Mouse (Mus musculus): ENCODE results near the gene Srebf2.

The Srebf2 gene

GRCm38 (mm10) chr15:82156298-82156697 lies 9.3 kb downstream of the Srebf2 start:
- no peak for DNase-seq (ENCODE audit: low spot score in 2 of 2)

DNA sequence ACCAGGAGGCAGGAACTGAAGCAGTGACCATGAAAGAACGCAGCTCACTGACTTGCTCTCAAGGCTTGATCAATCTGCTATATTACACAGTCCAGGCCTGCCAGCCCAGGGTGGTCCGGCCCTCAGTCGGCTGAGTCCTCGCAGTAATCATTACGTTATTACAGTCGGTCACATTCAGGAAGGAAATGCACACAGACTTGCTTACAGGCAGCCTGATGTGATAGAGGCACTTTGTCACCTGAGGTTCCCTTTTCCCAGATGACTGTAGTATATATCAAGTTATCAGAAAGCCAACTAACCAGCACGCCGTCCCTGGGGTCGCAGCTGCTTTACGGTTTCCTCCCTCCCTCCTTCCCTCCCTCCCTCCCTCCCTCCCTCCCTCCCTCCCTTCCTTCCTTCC lies 9.9 kb downstream of the Srebf2 start:
- no peak for DNase-seq (ENCODE audit: low spot score in 2 of 2)

GRCm38 (mm10) chr15:82158243-82159035 lies 11.5 kb downstream of the Srebf2 start:
- no peak for DNase-seq (ENCODE audit: low spot score in 2 of 2)

GRCm38 (mm10) chr15:82159471-82159870 lies 12.5 kb downstream of the Srebf2 start:
- no peak for DNase-seq (ENCODE audit: low spot score in 2 of 2)

GRCm38 (mm10) chr15:82160731-82161640 lies 14.0 kb downstream of the Srebf2 start:
- DNase-seq (ENCODE audit: low spot score in 2 of 2): no peak

GRCm38 (mm10) chr15:82161965-82162600 lies 15.1 kb downstream of the Srebf2 start:
- no peak for DNase-seq (ENCODE audit: low spot score in 2 of 2)

DNA sequence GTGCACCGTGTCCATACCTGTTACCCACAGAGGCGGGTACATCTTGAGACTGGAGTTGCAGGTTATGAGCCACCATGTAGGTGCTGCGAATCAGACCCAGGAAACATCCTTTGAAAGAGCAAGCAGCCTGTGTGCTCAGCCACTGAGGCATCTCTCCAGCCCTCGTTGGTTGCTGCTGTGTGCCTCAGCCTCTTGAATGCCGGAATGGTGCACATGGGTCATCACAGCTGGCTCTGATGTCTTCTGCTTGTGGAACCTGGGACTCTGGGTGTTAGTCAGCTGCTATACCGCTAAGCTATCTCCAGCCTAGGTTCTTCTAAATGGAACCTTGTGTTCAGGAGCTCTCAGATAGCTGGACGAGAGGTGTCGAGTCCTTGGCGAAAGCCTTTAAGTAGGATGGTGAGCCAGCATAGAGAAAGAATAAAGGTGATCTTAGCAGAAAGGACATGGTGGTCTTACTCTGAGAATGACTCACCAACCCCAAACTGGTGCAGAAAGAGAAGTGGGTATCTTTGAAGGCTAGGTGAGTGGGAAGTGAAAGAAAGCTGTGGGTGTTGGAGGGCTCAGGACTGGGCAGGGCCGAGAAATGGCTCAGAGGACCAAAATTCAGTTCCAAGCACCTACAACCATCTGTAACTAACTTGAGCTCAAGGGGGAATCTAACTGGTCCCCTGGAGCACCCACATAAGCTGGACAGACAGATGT lies 16.5 kb downstream of the Srebf2 start:
- no peak for DNase-seq (ENCODE audit: low spot score in 2 of 2)

- no peak for DNase-seq (ENCODE audit: low spot score in 2 of 2)
Measured at GRCm38 (mm10) chr15:82164061-82164399, 17.0 kb downstream of the Srebf2 start.

GRCm38 (mm10) chr15:82164496-82164895 lies 17.5 kb downstream of the Srebf2 start:
- no peak for DNase-seq (ENCODE audit: low spot score in 2 of 2)

- DNase-seq (ENCODE audit: low spot score in 2 of 2): peak in 1 of 2 experiments; percentile 83
Measured at GRCm38 (mm10) chr15:82165332-82166239, 18.6 kb downstream of the Srebf2 start.

GRCm38 (mm10) chr15:82166240-82167100 lies 19.5 kb downstream of the Srebf2 start:
- DNase-seq (ENCODE audit: low spot score in 2 of 2): no peak

- no peak for DNase-seq (ENCODE audit: low spot score in 2 of 2)
Measured at GRCm38 (mm10) chr15:82167201-82168168, 20.5 kb downstream of the Srebf2 start.

GRCm38 (mm10) chr15:82169671-82170070 lies 22.7 kb downstream of the Srebf2 start:
- DNase-seq (ENCODE audit: low spot score in 2 of 2): no peak

DNA sequence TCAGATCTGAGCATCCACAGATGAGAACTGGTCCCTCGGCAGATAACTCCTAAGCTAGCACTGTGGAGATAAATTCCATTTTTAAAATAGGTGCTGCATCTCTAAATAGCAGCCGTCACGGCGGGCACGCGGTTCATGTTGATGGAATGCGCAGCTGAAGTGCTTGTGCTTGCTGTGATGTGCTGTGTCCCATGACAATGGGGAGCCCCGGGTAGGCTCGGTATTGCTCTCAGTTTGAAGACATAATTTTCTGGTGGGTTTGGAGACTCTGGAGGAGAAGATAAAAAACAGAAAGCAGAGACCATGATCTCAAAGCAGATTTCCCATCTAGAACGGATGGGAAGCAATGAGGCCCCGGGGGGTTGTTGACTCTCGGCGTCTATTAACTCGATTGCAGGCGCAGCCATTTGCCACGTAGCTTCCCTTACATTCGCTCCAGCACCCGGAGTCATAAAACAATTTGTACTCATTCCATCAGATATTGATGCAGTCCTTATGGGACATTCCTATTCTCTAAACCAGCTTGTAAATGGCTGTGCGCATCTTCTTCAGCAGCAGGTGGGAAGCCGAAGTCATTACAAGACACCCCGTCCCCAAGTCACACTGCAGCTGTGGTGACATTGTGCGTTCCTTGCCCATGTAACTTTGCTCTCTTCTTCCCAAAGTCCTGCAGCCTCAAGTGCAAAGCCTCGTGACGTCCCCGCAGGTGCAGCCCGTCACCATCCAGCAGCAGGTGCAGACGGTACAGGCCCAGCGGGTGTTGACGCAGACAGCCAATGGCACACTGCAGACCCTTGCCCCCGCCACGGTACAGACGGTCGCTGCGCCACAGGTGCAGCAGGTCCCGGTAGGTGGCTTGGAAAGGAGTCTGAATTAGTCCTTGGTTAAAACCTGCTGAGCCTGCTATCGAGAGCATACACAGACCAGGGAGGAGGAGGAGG lies 23.7 kb downstream of the Srebf2 start:
- DNase-seq (ENCODE audit: low spot score in 2 of 2): no peak

GRCm38 (mm10) chr15:82172648-82173047 lies 25.7 kb downstream of the Srebf2 start:
- DNase-seq (ENCODE audit: low spot score in 2 of 2): no peak

GRCm38 (mm10) chr15:82175091-82175490 lies 28.1 kb downstream of the Srebf2 start:
- DNase-seq (ENCODE audit: low spot score in 2 of 2): no peak

DNA sequence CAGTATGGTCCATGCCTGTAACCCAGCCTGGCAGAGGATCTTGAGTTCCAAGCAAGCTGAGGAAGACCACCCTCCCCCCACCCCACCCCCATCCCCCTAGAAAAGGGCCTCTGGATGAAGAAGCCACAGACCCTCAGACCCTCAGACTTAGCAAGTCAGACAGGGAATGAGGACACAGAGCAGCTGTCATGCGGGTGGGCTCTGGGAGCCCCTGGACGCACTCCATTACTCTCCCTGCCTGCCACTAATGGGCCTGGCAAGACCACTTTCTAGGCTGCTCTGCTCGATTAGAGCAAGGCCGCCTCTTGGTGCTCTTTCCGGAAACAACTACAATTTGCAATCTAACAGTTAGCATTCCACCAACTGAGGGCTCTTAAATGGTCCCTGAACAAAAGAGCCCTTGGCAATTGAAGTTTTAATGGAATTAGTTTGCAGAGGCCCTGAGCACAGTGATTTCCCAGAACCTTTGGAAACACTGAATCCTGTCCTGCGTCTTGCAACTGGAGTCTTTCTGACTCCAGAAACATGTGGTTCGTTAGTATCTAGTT lies 30.8 kb downstream of the Srebf2 start:
- no peak for DNase-seq (ENCODE audit: low spot score in 2 of 2)
